Mouse (Mus musculus) heart, embryonic 10.5 days (tissue): Measurements from ENCODE around the gene Ahdc1. TPM values are rescaled to one million over a fixed set of nuclear protein-coding genes. Genes with fewer than 3 reads are reported as not detected.

ENCODE experiments used
- DNase-seq: peaks from one replicate; pipeline ENCODE4 v3.0.0-alpha.2; 2017; ENCODE audit warnings: low spot score
- H3K27ac ChIP-seq: fragments of 300-500 bp; sonication (generic); 2 replicates; pipeline ENCODE4 v1.5.1; 2016; ENCODE audit warnings: mild to moderate bottlenecking
- H3K27me3 ChIP-seq: fragments of 300-500 bp; sonication (generic); 2 replicates; pipeline ENCODE4 v1.6.1; 2016; ENCODE audit warnings: mild to moderate bottlenecking; ENCODE audit not compliant: poor library complexity, insufficient read depth, severe bottlenecking
- H3K36me3 ChIP-seq: fragments of 300-500 bp; sonication (generic); 2 replicates; pipeline ENCODE4 v1.6.1; 2016; ENCODE audit warnings: mild to moderate bottlenecking, moderate library complexity
- H3K4me1 ChIP-seq: fragments of 300-500 bp; sonication (generic); 2 replicates; pipeline ENCODE4 v1.6.1; 2016; ENCODE audit warnings: mild to moderate bottlenecking
- H3K4me3 ChIP-seq: fragments of 300-500 bp; sonication (generic); 2 replicates; pipeline ENCODE4 v1.5.1; 2016; ENCODE audit warnings: mild to moderate bottlenecking, moderate library complexity
- H3K9me3 ChIP-seq: fragments of 300-500 bp; sonication (generic); 2 replicates; pipeline ENCODE4 v1.6.1; 2016; ENCODE audit warnings: mild to moderate bottlenecking, moderate library complexity
- WGBS: fragments of 180-500 bp; shearing (Covaris S2); methylation state at CpG from one replicate; pipeline ENCODE4 v1.1.7; 2016; 5-methylcytosine and 5-hydroxymethylcytosine counted together
- polyA plus RNA-seq: library from polyadenylated mRNA; unstranded; fragments of >200 nt; fragmentation: Nextera tagmentation; extraction: Ambion mirVana; gene quantifications from 2 replicates; pipeline ENCODE4 v1.2.1, GENCODE M21; 2016

Gene Ahdc1
- polyA plus RNA-seq, 1 experiment from 2014 or later, result 12.2 TPM

- Histone ChIP-seq H3K36me3 (peaks cover 80% of the 10 kb centered on the region), H3K9me3 (no peaks in the 10 kb centered on the region), H3K4me1 (peaks cover 84% of the 10 kb centered on the region), H3K4me3 (no peak overlapping the region), H3K27ac (peak overlapping the region; percentile 81), H3K27me3 (no peaks in the 10 kb centered on the region)
- 33% methylated on average over 9 of the region's 9 CpGs for WGBS
- no peak for DNase-seq
Observed at GRCm38 (mm10) chr4:133074070-133074819, 63.2 kb downstream of the Ahdc1 start.

- H3K27ac ChIP-seq, result peak overlapping the region; percentile 81
- peaks cover 84% of the 10 kb centered on the region for H3K4me1 ChIP-seq
- H3K36me3 ChIP-seq, result peaks cover 72% of the 10 kb centered on the region
- H3K9me3 ChIP-seq, result no peaks in the 10 kb centered on the region
- WGBS, result 32% methylated on average over 8 of the region's 8 CpGs
- no peak for DNase-seq
- H3K27me3 ChIP-seq, result no peaks in the 10 kb centered on the region
- H3K4me3 ChIP-seq, result peak overlapping the region; percentile 6; the same call in 1 of the 2 replicates
Observed at GRCm38 (mm10) chr4:133074894-133075572, 64.0 kb downstream of the Ahdc1 start.

GRCm38 (mm10) chr4:133078947-133079346 lies 67.9 kb downstream of the Ahdc1 start:
- no peaks in the 10 kb centered on the region for H3K9me3 ChIP-seq
- WGBS, result 32% methylated on average over 5 of the region's 5 CpGs
- H3K4me1 ChIP-seq, result peaks cover 59% of the 10 kb centered on the region
- H3K27ac ChIP-seq, result peak overlapping the region; percentile 76
- H3K27me3 ChIP-seq, result no peaks in the 10 kb centered on the region
- DNase-seq, result no peak
- H3K36me3 ChIP-seq, result peaks cover 34% of the 10 kb centered on the region
- peak overlapping the region; percentile 22; the same call in 1 of the 2 replicates for H3K4me3 ChIP-seq

GRCm38 (mm10) chr4:133079416-133080113 lies 68.5 kb downstream of the Ahdc1 start:
- no peaks in the 10 kb centered on the region for H3K9me3 ChIP-seq
- H3K4me1 ChIP-seq, result peaks cover 59% of the 10 kb centered on the region
- H3K36me3 ChIP-seq, result peaks cover 29% of the 10 kb centered on the region
- H3K27me3 ChIP-seq, result no peaks in the 10 kb centered on the region
- 13% methylated on average over 7 of the region's 7 CpGs for WGBS
- DNase-seq, result no peak
- peak overlapping the region; percentile 22; the same call in 1 of the 2 replicates for H3K4me3 ChIP-seq
- peak overlapping the region; percentile 76 for H3K27ac ChIP-seq

- peak overlapping the region; percentile 30; the same call in 1 of the 2 replicates for H3K27ac ChIP-seq
- peaks cover 4% of the 10 kb centered on the region; the same call in 1 of the 2 replicates for H3K27me3 ChIP-seq
- 93% methylated on average over 3 of the region's 3 CpGs for WGBS
- H3K9me3 ChIP-seq, result no peaks in the 10 kb centered on the region
- DNase-seq, result no peak
- H3K4me3 ChIP-seq, result no peak overlapping the region
- H3K36me3 ChIP-seq, result peaks cover 20% of the 10 kb centered on the region
- peaks cover 59% of the 10 kb centered on the region for H3K4me1 ChIP-seq
Observed at GRCm38 (mm10) chr4:133080862-133081261, 69.8 kb downstream of the Ahdc1 start.

GRCm38 (mm10) chr4:133082216-133082773 lies 71.2 kb downstream of the Ahdc1 start:
- Histone ChIP-seq H3K4me1 (peaks cover 73% of the 10 kb centered on the region), H3K4me3 (no peak overlapping the region), H3K27me3 (peaks cover 4% of the 10 kb centered on the region; the same call in 1 of the 2 replicates), H3K27ac (no peak overlapping the region), H3K9me3 (no peaks in the 10 kb centered on the region), H3K36me3 (peaks cover 11% of the 10 kb centered on the region)
- DNase-seq, result no peak
- WGBS, result 90% methylated on average over 6 of the region's 6 CpGs

- DNase-seq, result no peak
- Histone ChIP-seq H3K27me3 (peaks cover 4% of the 10 kb centered on the region; the same call in 1 of the 2 replicates), H3K9me3 (no peaks in the 10 kb centered on the region), H3K27ac (peak overlapping the region; percentile 87), H3K4me1 (peaks cover 67% of the 10 kb centered on the region), H3K4me3 (peak overlapping the region; percentile 64), H3K36me3 (no peaks in the 10 kb centered on the region)
- WGBS, result 14% methylated on average over 3 of the region's 3 CpGs
Observed at GRCm38 (mm10) chr4:133083991-133084861, 73.2 kb downstream of the Ahdc1 start.

- DNase-seq, result no peak
Observed at GRCm38 (mm10) chr4:133085011-133085782, 74.1 kb downstream of the Ahdc1 start.

GRCm38 (mm10) chr4:133085783-133086342 lies 74.8 kb downstream of the Ahdc1 start:
- Histone ChIP-seq H3K36me3 (no peaks in the 10 kb centered on the region), H3K4me3 (peak overlapping the region; percentile 64), H3K27me3 (peaks cover 4% of the 10 kb centered on the region; the same call in 1 of the 2 replicates), H3K9me3 (no peaks in the 10 kb centered on the region), H3K27ac (peak overlapping the region; percentile 87), H3K4me1 (peaks cover 68% of the 10 kb centered on the region)
- WGBS, result 10% methylated on average over 11 of the region's 12 CpGs
- DNase-seq, result no peak

More at GRCm38 (mm10) chr4:133085011-133085782, 74.1 kb downstream of the Ahdc1 start:
- Histone ChIP-seq H3K27ac (peak overlapping the region; percentile 87), H3K27me3 (peaks cover 4% of the 10 kb centered on the region; the same call in 1 of the 2 replicates), H3K36me3 (no peaks in the 10 kb centered on the region), H3K4me1 (peaks cover 67% of the 10 kb centered on the region), H3K9me3 (no peaks in the 10 kb centered on the region), H3K4me3 (peak overlapping the region; percentile 64)
- WGBS, result 1% methylated on average over 53 of the region's 53 CpGs

GRCm38 (mm10) chr4:133087177-133087714 lies 76.2 kb downstream of the Ahdc1 start:
- DNase-seq, result no peak
- H3K4me3 ChIP-seq, result peak overlapping the region; percentile 23
- peak overlapping the region; percentile 87 for H3K27ac ChIP-seq
- WGBS, result 87% methylated on average over 6 of the region's 6 CpGs
- no peaks in the 10 kb centered on the region for H3K9me3 ChIP-seq
- peaks cover 4% of the 10 kb centered on the region; the same call in 1 of the 2 replicates for H3K27me3 ChIP-seq
- peaks cover 82% of the 10 kb centered on the region for H3K4me1 ChIP-seq
- H3K36me3 ChIP-seq, result no peaks in the 10 kb centered on the region

GRCm38 (mm10) chr4:133087835-133088234 lies 76.8 kb downstream of the Ahdc1 start:
- Histone ChIP-seq H3K36me3 (no peaks in the 10 kb centered on the region), H3K9me3 (no peaks in the 10 kb centered on the region), H3K4me3 (peak overlapping the region; percentile 23; the same call in 1 of the 2 replicates), H3K27ac (peak overlapping the region; percentile 87), H3K4me1 (peaks cover 88% of the 10 kb centered on the region), H3K27me3 (peaks cover 4% of the 10 kb centered on the region; the same call in 1 of the 2 replicates)
- 18% methylated on average over 8 of the region's 8 CpGs for WGBS
- DNase-seq, result peak; percentile 93
